Mouse (Mus musculus) liver, embryonic 11.5 days (tissue): ENCODE data around the gene Rnf220. TPM values are rescaled to one million over a fixed set of nuclear protein-coding genes. Genes with fewer than 3 reads are reported as not detected.

Experiments
- ATAC-seq: fragments of 200-750 bp; cut with Nextera tagmentation; replicated peaks from 2 replicates; pipeline ENCODE4 v1.8.0; 2017; ENCODE audit warnings: moderate number of reproducible peaks, mild to moderate bottlenecking, moderate TSS enrichment, moderate library complexity; ENCODE audit not compliant: low FRiP score
- DNase-seq: peaks from one replicate; pipeline ENCODE4 v3.0.0-alpha.2; 2017; ENCODE audit warnings: low spot score
- H3K27ac ChIP-seq: fragments of 300-500 bp; sonication (generic); 2 replicates; pipeline ENCODE4 v1.5.1; 2014; ENCODE audit warnings: mild to moderate bottlenecking, low read depth, low read length, control low read depth
- H3K27me3 ChIP-seq: fragments of 300-500 bp; sonication (generic); replicated peaks from 2 replicates; pipeline ENCODE4 v1.6.1; 2014; ENCODE audit warnings: low read length, mixed read lengths; ENCODE audit not compliant: control insufficient read depth, insufficient read depth
- H3K36me3 ChIP-seq: fragments of 300-500 bp; sonication (generic); 2 replicates; pipeline ENCODE4 v1.6.1; 2014; ENCODE audit warnings: mild to moderate bottlenecking, low read length, moderate library complexity, mixed read lengths; ENCODE audit not compliant: control insufficient read depth, insufficient read depth
- H3K4me1 ChIP-seq: fragments of 300-500 bp; sonication (generic); replicated peaks from 2 replicates; pipeline ENCODE4 v1.6.1; 2014; ENCODE audit warnings: low read length, mixed read lengths; ENCODE audit not compliant: control insufficient read depth, insufficient read depth
- H3K4me2 ChIP-seq: fragments of 300-500 bp; sonication (generic); 2 replicates; pipeline ENCODE4 v1.6.1; 2014; ENCODE audit warnings: mild to moderate bottlenecking, control low read depth, moderate library complexity
- H3K4me3 ChIP-seq: fragments of 300-500 bp; sonication (generic); 2 replicates; pipeline ENCODE4 v1.5.1; 2014; ENCODE audit warnings: low read depth, low read length, control low read depth
- H3K9ac ChIP-seq: fragments of 300-500 bp; sonication (generic); 2 replicates; pipeline ENCODE4 v1.6.1; 2014; ENCODE audit warnings: low read depth, low read length, control low read depth
- H3K9me3 ChIP-seq: fragments of 300-500 bp; sonication (generic); 2 replicates; pipeline ENCODE4 v1.6.1; 2016; ENCODE audit warnings: low read length, inconsistent platforms, mixed read lengths; ENCODE audit not compliant: control insufficient read depth
- WGBS: fragments of 180-500 bp; shearing (Covaris S2); extraction: QIAGEN DNeasy Blood & Tissue Kit; methylation state at CpG from one replicate; pipeline ENCODE4 v1.1.7; 2014; 5-methylcytosine and 5-hydroxymethylcytosine counted together
- polyA plus RNA-seq: library from polyadenylated mRNA; unstranded; fragments of >200 nt; fragmentation: Nextera tagmentation; extraction: Ambion mirVana; gene quantifications from 2 replicates; pipeline ENCODE4 v1.2.1, GENCODE M21; 2014

Gene Rnf220
- polyA plus RNA-seq, 1 experiment from 2014 or later, result 70.9 TPM

DNA sequence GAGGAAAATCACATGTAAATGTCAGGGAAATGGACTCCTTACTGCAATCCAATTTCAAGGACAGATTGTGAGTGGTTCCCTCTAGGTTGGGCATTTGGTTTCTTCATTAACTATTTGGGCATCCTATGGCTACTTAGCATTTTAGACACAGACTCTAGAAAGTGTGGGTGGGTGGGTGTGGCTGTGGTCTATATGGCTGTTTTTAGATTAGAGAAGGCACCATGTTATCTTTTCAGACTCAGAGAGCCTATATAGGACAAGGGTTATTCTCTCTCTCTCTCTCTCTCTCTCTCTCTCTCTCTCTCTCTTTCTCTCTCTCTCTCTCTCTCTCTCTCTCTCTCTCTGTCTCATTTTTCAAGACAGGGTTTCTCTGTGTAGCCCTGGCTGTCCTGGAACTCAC, 20.5 kb downstream of the Rnf220 start:
- no peaks in the 10 kb centered on the region for H3K9me3 ChIP-seq
- no peak overlapping the region for H3K4me3 ChIP-seq
- peak overlapping the region; percentile 61 for H3K4me2 ChIP-seq
- H3K4me1 ChIP-seq, result peaks cover 80% of the 10 kb centered on the region
- no peaks in the 10 kb centered on the region for H3K27me3 ChIP-seq
- ATAC-seq, result peak; percentile 81
- no peak overlapping the region for H3K9ac ChIP-seq
- DNase-seq, result peak; percentile 31
- H3K36me3 ChIP-seq, result no peaks in the 10 kb centered on the region
- H3K27ac ChIP-seq, result peak overlapping the region; percentile 62

DNA sequence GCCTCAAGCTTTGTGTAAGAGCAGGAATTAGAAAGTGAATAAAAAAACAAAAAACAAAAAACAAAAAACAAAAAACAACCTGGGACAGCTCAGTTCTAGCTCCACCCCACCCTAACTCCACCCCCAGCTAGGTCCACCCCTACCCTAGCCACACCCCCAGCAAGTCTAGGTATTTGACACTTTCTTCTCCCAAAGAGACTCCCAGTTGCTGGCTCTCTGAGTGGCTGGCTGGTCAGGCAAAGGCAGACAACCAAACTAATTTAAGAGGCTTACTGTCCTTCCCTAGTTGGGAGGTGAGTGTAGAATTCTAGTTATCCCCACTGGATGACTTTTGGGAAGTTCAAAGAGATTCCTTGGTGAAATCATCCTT, 22.9 kb downstream of the Rnf220 start:
- no peaks in the 10 kb centered on the region for H3K36me3 ChIP-seq
- H3K4me3 ChIP-seq, result peak overlapping the region; percentile 48
- peaks cover 58% of the 10 kb centered on the region for H3K4me1 ChIP-seq
- peak overlapping the region; percentile 85 for H3K4me2 ChIP-seq
- ATAC-seq (peak; percentile 74), DNase-seq (no peak)
- H3K9me3 ChIP-seq, result no peaks in the 10 kb centered on the region
- H3K27ac ChIP-seq, result peak overlapping the region; percentile 91
- no peaks in the 10 kb centered on the region for H3K27me3 ChIP-seq
- peak overlapping the region; percentile 5; the same call in 1 of the 2 replicates for H3K9ac ChIP-seq

DNA sequence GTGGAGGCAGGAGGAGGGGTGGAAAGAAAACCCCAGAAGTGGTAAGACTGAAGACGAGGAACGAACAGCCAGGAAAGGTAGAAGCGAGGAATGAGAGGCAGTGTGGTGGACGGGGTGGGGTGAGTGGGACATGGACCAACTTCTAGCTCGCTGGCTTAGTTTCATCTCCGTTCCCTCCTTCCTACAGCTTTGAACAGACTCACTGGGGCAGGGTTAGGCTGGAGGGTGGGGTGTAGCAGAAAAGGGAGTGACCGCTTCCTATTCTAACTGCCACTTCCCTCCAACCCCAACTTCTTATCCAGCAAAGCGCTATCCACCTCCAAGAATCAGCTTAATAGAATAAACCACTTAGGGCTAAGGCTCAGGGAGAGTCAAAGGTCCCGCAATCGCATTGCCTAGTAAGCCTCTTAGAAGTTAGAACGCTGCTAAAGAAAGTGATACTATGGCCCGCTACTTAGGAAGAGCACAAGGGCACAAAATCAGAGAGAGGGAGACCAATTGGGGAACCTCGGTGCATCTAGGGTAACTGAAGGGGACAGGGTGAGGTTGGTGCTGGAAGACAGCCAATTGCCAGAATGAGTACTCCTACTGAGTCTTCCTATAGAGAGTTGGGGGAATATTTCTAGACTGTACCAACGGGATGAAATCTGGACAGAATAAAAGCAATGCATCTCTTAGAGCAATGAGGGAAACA, 23.4 kb downstream of the Rnf220 start:
- Histone ChIP-seq H3K27ac (peak overlapping the region; percentile 91), H3K4me1 (peaks cover 53% of the 10 kb centered on the region), H3K4me3 (peak overlapping the region; percentile 48), H3K4me2 (peak overlapping the region; percentile 85), H3K9ac (peak overlapping the region; percentile 57), H3K27me3 (no peaks in the 10 kb centered on the region), H3K9me3 (no peaks in the 10 kb centered on the region), H3K36me3 (no peaks in the 10 kb centered on the region)
- WGBS, result 26% methylated on average over 14 of the region's 14 CpGs
- DNase-seq, result no peak
- peak; percentile 73 for ATAC-seq

DNA sequence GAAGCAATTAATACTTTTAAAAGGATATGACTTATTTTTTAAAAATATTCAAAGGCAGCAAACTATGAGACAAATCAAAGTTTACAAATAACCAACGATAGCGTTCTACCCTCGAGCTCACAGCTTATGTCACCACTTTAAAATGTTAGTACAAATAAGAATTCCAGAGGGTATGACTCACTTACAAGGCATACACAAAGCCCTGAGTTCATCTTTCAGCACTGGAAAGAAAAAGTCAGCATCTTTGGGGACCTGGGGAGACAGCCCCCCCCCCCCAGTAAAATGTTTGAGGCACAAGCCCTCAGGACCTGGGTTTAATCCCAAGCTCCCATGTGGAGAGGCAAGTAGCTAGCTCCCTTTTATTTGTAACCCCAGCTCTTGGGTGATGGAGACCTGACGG, 27.4 kb downstream of the Rnf220 start:
- Histone ChIP-seq H3K27me3 (no peaks in the 10 kb centered on the region), H3K4me2 (no peak overlapping the region), H3K27ac (no peak overlapping the region), H3K9me3 (no peaks in the 10 kb centered on the region), H3K4me1 (peaks cover 18% of the 10 kb centered on the region), H3K36me3 (no peaks in the 10 kb centered on the region), H3K9ac (no peak overlapping the region), H3K4me3 (no peak overlapping the region)
- 63% methylated on average over 4 of the region's 4 CpGs for WGBS
- DNase-seq (no peak), ATAC-seq (no peak)

DNA sequence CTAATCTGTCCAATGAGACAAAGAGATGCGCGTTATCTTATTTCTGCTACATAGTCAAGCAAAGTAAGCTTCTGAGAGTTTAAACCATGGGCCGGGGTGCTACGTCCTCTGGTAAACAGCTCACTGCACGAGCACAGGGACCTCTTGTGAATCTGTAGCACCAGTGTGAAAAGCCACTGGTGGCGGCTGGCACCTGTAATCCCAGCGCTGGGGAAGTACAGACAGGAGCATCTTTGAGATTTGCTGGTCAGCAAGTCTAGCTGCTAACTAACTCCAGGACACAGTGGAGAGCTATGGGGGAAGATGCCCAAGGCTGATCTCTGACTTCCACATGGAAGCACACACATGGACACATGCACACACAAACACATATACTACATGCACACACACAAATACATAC, 28.9 kb downstream of the Rnf220 start:
- H3K9ac ChIP-seq, result no peak overlapping the region
- H3K27ac ChIP-seq, result no peak overlapping the region
- H3K4me3 ChIP-seq, result no peak overlapping the region
- H3K27me3 ChIP-seq, result no peaks in the 10 kb centered on the region
- H3K36me3 ChIP-seq, result no peaks in the 10 kb centered on the region
- ATAC-seq, result no peak
- 83% methylated on average over 7 of the region's 7 CpGs for WGBS
- no peak overlapping the region for H3K4me2 ChIP-seq
- peaks cover 6% of the 10 kb centered on the region for H3K4me1 ChIP-seq
- no peak for DNase-seq
- H3K9me3 ChIP-seq, result no peaks in the 10 kb centered on the region

DNA sequence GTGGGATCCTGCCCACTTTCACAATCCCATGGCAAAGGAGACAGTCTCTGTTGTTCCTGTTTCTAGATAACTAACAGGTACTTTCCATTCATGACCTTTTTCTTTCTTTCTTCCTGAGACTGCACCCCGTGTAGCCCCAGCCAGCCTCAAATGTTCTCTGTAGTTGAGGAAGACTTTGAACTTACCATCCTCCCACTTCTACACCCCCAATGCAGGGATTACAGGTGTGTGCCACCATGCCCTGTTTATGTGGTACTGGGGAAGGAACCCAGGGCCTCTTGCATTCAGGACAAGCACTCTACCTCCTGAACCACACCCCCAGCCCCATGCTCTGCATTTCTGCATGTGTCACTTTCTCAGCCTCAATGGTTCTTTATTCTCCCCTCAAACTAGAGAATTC, 47.7 kb downstream of the Rnf220 start:
- Histone ChIP-seq H3K9ac (no peak overlapping the region), H3K9me3 (no peaks in the 10 kb centered on the region), H3K4me3 (no peak overlapping the region), H3K4me1 (no peaks in the 10 kb centered on the region), H3K27ac (no peak overlapping the region), H3K27me3 (no peaks in the 10 kb centered on the region), H3K4me2 (no peak overlapping the region), H3K36me3 (no peaks in the 10 kb centered on the region)
- WGBS, result 76% methylated on average over 1 of the region's 1 CpGs
- ATAC-seq (no peak), DNase-seq (no peak)

DNA sequence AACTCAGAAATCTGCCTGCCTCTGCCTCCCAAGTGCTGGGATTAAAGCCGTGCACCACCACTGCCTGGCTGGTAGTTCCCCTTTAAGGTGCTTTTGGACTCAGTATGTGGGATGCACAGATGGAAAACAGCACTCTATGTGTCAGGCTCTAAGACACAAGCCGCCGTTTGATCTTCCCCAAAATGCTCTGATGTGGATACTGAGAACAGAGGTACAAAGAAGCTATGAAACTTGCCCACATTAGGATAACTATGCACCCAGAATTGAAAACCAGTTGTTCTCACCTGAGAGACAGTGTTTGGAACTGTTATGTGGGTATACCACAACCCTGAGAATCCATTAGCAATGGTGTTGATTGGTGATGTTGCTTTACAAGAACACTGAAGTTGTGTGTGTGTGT, 48.9 kb downstream of the Rnf220 start:
- H3K4me3 ChIP-seq, result no peak overlapping the region
- no peaks in the 10 kb centered on the region for H3K36me3 ChIP-seq
- WGBS, result 95% methylated on average over 3 of the region's 3 CpGs
- H3K9me3 ChIP-seq, result no peaks in the 10 kb centered on the region
- H3K4me1 ChIP-seq, result no peaks in the 10 kb centered on the region
- ATAC-seq (no peak), DNase-seq (no peak)
- no peak overlapping the region for H3K4me2 ChIP-seq
- H3K27ac ChIP-seq, result no peak overlapping the region
- H3K9ac ChIP-seq, result no peak overlapping the region
- no peaks in the 10 kb centered on the region for H3K27me3 ChIP-seq

DNA sequence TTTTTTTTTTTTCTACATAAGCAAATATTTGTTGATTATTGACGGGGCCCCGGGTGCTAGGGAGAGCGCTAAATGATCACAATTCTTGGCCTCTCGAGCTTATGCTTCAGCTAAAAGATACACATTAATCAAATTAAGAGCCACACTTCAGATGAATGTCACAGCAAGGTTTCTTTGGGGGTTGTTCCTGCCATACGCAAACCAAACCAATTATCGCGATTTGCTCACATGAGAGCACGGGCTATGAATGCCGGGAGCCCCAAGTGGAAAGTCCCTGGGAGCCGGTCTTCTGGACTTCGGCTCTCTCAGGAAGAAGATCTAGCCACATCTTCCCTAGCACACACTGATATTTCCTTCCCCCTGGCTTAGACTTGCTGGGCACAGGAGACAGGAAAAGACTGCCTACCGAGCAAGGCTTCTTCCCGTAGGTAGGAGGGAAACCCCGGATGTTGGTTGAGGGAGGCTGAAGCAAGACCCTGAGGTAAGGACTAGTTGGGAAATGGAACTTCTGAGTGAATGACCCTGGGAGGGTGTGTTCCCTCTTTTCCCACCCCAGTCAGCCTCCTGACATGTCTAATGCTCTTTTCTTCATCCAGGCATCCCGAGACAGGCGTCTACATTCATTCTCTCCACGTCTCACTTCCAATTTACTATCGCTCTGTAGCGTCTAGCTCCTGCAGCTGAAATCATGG, 51.2 kb downstream of the Rnf220 start:
- H3K27ac ChIP-seq, result no peak overlapping the region
- no peak overlapping the region for H3K9ac ChIP-seq
- H3K36me3 ChIP-seq, result no peaks in the 10 kb centered on the region
- WGBS, result 61% methylated on average over 19 of the region's 19 CpGs
- no peaks in the 10 kb centered on the region for H3K27me3 ChIP-seq
- no peak for DNase-seq
- H3K4me1 ChIP-seq, result no peaks in the 10 kb centered on the region
- no peaks in the 10 kb centered on the region for H3K9me3 ChIP-seq
- ATAC-seq, result no peak
- H3K4me2 ChIP-seq, result peak overlapping the region; percentile 20
- H3K4me3 ChIP-seq, result no peak overlapping the region

DNA sequence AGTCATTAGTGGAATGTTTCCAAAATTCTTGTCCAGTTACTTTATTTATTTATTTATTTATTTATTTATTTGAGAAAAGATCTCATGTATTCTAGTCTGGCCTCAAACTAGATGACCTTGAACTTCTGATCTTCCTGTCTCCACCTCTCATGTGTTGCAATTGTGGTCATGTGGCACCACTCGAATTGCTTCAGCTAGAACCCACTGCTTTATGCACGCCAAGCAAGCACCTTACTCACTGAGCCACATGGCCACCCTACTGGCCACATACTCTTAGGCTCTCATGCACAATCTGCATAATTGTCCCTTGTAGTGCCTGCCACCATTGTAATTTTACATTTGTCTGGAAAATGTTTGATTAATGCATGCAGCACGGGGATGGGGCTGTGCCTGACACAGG, 57.9 kb downstream of the Rnf220 start:
- H3K4me1 ChIP-seq, result no peaks in the 10 kb centered on the region
- no peak overlapping the region for H3K9ac ChIP-seq
- no peaks in the 10 kb centered on the region for H3K36me3 ChIP-seq
- DNase-seq, result no peak
- H3K27ac ChIP-seq, result no peak overlapping the region
- no peak overlapping the region for H3K4me3 ChIP-seq
- H3K9me3 ChIP-seq, result no peaks in the 10 kb centered on the region
- no peak for ATAC-seq
- H3K4me2 ChIP-seq, result no peak overlapping the region
- WGBS, result 72% methylated on average over 3 of the region's 3 CpGs
- H3K27me3 ChIP-seq, result no peaks in the 10 kb centered on the region; the same call in 1 of the 2 replicates
